Comparison of ENCODE assay signal across 9 mouse cellular contexts in genomic region chr9:35045756-35046155, GRCm38 (mm10).
A peak's percentile ranks its signal among the peaks of the same experiment; 100 is the strongest.
DNase-seq lines count a peak whose midpoint lies in the region; ATAC-seq lines count a peak whose summit lies in the region.
"Had no signal": no experiment of that assay in that cellular context is flagged by ENCODE, and none has a peak within 500 bp of the region (broad histone marks: within the 10 kb centered on the region; RNA-seq: fewer than 3 reads in every experiment).

No protein-coding gene starts in this region.

- no peaks in the 10 kb centered on the region; the same call in 1 of the 2 replicates for H3K36me3 ChIP-seq in kidney, embryonic 14.5 days (ENCODE audit: control insufficient read depth, insufficient read depth, low read length)

- H3K9me3 ChIP-seq in kidney, embryonic 14.5 days (ENCODE audit: control insufficient read depth, low read length) = no peaks in the 10 kb centered on the region
- H3K9me3 ChIP-seq: hindbrain, embryonic 15.5 days had no signal

- H3K4me3 ChIP-seq in kidney, embryonic 14.5 days (ENCODE audit: low read length) = no peak overlapping the region
- H3K4me3 ChIP-seq: hindbrain, embryonic 15.5 days had no signal

- peak overlapping the region; percentile 48; the same call in 1 of the 2 replicates for H3K27ac ChIP-seq in kidney, embryonic 14.5 days (ENCODE audit: low read depth, low read length)
- H3K27ac ChIP-seq: hindbrain, embryonic 15.5 days had no signal

- peak; percentile 12 for DNase-seq in right cerebral cortex, postnatal 25 days
- DNase-seq in right cerebral cortex, adult 2 months (ENCODE audit: low spot score in 2 of 2) = no peak
- DNase-seq in heart, adult 11 months = peak; percentile 100
- peak; percentile 83 for DNase-seq in lung, postnatal 14 days
- no peak for DNase-seq in Muller cell, postnatal 12 days (ENCODE audit: inconsistent ontology term)
- no peak for DNase-seq in left cerebral cortex, adult 11 months (ENCODE audit: low spot score)
- DNase-seq in right cerebral cortex, postnatal 4 days = no peak

- ATAC-seq in kidney, embryonic 14.5 days (ENCODE audit: low FRiP score, low TSS enrichment) = no peak; the same call in 1 of the 2 replicates

- H3K4me2 ChIP-seq in kidney, embryonic 14.5 days (replicated peaks; ENCODE audit: low read depth, low read length) = no peak overlapping the region
- H3K4me2 ChIP-seq: hindbrain, embryonic 15.5 days had no signal

- H3K9ac ChIP-seq in kidney, embryonic 14.5 days (ENCODE audit: low read depth, low read length) = no peak overlapping the region
- H3K9ac ChIP-seq: hindbrain, embryonic 15.5 days had no signal

- H3K4me1 ChIP-seq in kidney, embryonic 14.5 days (ENCODE audit: control insufficient read depth, insufficient read depth, low read length) = peaks cover 26% of the 10 kb centered on the region; the same call in 1 of the 2 replicates

- 73% methylated on average over 2 of the region's 2 CpGs for WGBS in kidney, embryonic 14.5 days

- no peaks in the 10 kb centered on the region for H3K27me3 ChIP-seq in kidney, embryonic 14.5 days (ENCODE audit: control insufficient read depth, insufficient read depth, low read length)
- H3K27me3 ChIP-seq: hindbrain, embryonic 15.5 days had no signal

Comparison
In these comparisons a context has a peak if more than half of its experiments do, and no peak if none do; other contexts are left out.
1. DNase-seq: peak in right cerebral cortex, postnatal 25 days (single experiment), heart, adult 11 months (single experiment) and lung, postnatal 14 days (single experiment); none in right cerebral cortex, adult 2 months (0 of 2), Muller cell, postnatal 12 days (single experiment), left cerebral cortex, adult 11 months (single experiment) and right cerebral cortex, postnatal 4 days (single experiment).